Mouse (Mus musculus) mouse trophoblast stem cell (cell line): ENCODE data around the gene Stim2.

Experiments used
- in situ Hi-C, 2 experiments: fragments of 300-500 bp; cut with MseI, MboI; formaldehyde crosslinking; loops; 2 replicates in 1 of 2; 3 replicates in 1 of 2; pipeline ENCODE4 v1.15.1; 2025

Stim2 gene

DNA sequence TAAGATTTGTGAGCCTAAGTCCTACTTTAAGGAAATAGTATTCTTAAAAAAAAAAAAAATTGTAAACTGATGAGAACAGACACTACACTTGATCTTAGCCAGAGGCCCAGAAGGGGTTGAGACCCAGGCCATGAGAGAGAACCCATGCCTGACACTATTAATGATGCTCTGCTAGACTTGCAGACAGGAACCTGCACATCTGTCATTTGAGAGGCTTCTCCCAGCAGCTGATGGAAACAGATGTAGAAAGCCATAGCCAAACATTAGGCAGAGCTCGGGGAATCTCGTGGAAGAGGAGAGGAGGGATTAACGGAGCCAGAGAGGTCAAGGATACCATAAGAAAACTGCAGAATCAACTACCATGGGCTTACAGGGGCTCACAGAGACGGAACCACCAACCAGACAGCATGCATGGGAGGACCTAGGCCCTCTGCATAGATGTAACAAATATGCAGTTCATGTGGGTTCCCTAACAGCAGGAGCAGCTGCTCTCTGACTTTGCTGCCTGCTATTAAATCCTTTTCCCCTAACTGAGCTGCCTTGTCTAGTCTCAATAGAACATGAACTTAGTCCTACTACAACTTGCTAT, 50.9 kb downstream of the Stim2 start:
- in situ Hi-C loops = no loop called here

DNA sequence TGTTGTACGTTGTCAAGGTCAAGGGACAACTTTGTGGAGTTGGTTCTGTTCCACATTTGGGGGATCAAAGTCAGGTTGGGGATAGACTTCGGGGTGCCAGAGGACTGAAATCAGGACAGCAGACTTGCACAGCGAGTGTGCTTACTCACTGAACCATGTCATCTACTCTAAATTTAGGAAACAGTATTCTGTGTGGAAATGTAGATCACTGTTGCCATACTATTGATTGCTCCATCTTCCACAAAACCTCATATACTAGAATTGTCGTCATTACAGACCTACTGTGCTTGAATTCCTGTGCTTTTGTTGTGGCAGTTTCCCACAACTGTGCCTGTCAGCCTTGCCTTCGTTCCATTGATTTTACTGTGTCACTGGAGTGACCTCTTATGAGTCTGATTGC, 51.6 kb downstream of the Stim2 start:
- in situ Hi-C loops = no loop called here

DNA sequence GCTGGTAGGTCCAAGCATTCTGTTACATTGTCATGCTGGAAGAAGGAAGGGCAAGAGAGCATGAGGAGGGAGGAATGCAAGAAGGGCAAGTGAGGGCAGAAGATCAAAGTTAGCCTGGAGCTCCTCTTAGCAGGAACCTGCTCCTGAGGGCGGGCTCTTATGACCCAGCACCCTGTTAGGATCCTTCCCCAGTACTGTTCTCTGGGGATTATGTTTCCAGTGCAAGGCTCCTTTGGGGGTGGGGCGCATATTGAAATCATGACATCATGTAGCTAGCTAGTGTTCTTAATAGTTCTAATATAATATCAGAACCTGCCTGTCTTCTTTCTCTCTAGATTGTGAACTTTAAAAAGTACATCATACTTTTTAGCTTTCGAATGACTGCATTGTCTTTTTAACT, 52.8 kb downstream of the Stim2 start:
- in situ Hi-C loops = no loop called here

DNA sequence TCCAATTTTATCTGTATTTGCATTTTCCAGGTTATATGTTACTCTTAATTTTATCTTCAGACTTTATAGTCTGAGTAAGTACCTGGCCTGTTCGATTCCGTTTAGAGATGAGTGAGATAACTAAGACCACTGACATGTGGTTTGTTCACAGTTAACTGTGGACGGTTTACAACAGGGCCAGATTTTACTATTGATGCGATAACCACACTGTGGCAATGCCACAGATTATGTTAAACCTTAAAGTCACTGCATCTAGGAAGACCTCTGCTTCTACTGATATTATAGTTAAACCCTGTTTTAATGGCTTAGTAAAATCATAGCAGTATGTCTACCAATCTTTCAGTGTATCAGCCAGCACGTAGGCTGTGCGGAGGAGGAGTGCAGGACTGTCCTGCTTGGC, 53.9 kb downstream of the Stim2 start:
- in situ Hi-C loops = no loop called here

DNA sequence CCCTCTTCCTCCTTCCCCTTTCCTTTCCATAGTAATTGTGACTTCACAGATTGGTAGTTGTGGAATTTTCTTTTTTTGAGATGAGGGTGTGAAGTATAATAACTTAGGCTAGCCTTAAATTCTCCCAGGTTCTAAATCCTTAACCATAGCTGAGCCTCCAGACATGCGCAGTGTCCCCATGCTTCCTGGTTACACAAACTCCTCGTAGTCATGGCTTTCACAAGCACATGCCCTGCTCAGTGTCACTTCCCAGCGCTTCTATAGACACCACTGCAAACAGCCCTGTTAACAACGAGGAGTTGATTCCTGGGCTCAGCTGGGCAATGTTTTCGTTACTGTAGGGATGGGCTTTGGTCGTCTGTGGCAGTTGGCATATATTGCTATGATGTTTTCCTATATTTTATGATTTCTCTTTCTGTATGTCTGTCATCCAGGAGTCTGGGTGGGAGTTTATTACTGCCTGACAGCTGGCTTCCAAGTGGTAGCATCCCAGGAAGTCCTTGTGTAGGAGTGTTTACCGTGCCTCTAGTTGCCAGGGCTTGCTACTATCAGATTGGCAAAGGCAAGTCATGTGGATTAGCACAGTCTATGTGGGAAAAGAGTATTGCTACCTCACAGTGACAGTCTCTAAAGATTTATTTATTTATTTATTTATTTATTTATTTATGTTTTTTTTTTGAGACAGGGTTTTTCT, 55.5 kb downstream of the Stim2 start:
- in situ Hi-C loops = no loop called here

DNA sequence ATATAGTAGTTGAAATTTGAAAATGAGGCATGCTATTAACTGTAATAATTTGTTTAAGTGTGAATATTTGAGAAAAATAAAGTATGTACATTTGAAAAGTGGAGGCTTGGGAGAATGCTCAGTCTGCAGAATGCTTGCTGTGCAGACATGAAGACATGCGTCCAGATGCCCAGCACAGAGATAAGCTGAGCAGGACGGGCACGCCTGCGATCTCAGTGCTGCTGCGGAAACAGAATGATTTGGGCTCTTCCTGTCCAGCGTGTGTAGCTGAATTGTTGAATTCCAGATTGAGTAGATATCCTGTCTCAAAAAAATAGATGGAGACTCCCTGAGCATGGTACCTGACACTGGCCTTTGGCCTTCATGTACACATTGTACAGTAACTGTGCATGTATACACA, 58.0 kb downstream of the Stim2 start:
- in situ Hi-C loops = no loop called here

GRCm38 (mm10) chr5:54059998-54060397, 61.7 kb downstream of the Stim2 start:
- in situ Hi-C loops = no loop called here

- in situ Hi-C loops = no loop called here
Measured at GRCm38 (mm10) chr5:54062079-54062478, 63.8 kb downstream of the Stim2 start.

DNA sequence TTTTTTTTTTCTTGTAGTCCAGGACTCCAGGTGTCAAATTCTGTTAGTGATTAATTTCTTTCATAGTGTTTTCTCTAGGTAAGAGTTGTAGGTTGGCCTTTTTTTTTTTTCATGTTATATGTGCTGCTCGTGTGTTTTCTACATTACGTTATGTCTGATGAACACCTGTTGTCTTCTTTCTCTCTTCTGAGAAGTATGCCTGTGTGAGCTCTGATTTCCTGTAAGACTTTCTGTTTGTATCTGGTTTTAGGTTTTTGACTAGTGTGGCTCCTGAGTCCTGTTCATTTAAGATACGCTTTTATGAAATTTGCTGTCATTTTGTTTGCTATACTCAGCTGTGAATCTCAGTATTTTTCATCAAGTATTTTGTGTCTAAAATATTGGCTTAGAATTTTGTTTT, 69.3 kb downstream of the Stim2 start:
- in situ Hi-C loops = no loop called here

GRCm38 (mm10) chr5:54070549-54070948, 72.2 kb downstream of the Stim2 start:
- in situ Hi-C loops = no loop called here

DNA sequence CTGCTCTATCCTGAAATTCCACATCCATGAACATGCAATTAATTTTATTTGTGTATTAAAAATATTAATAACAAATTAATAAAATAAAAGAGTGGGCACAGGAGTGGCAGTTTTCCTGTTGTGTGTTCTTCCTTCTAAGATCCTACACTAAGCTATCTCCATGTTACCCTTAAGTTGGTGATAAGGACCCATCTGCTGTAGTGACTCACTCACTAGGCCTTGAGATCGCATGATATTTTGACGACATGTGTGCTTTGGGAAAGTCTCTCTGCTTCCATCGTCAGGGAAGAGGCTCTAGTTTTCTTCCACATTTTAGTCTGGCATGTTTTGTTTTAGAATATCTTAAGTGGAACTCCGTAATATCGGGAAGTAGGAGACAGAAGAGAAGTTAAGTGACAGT, 73.0 kb downstream of the Stim2 start:
- in situ Hi-C loops = no loop called here

DNA sequence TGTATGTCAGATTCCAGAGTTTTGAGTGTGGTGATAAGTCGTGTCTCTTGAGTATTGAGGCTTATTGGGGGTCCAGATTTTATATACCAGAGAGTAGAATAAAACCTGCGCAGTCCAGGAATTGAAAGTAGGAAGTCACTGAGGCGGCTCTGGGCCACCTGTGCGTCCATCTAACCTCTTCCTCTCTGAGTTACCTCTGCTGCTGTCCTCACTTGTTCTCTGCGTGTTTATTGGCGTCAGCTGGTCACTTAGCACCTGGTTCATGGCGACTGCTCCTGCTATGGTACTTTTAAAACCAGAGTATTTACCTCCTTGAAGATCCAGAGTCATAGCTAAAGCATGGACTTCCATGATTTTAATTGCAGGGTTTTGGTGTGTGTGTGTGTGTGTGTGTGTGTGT, 73.4 kb downstream of the Stim2 start:
- in situ Hi-C loops = no loop called here

DNA sequence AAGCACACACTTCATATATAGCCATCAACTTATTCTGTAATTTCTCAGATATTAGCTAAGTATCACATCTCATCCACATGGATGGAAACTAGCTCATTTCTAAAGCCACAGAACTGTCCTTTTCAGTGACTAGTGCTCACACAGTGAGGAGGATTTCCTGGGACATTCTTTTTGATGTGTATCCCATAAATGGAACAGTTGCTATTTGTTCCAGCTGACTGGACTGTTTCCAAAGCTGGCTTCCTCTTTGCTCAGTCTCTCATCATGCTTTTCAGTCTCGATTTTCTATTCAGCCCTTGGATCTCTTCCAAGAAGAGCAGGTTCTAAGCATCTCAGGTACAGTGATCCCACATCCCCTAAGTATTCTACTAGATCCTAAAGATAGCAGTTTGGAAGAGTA, 75.0 kb downstream of the Stim2 start:
- in situ Hi-C loops = no loop called here

DNA sequence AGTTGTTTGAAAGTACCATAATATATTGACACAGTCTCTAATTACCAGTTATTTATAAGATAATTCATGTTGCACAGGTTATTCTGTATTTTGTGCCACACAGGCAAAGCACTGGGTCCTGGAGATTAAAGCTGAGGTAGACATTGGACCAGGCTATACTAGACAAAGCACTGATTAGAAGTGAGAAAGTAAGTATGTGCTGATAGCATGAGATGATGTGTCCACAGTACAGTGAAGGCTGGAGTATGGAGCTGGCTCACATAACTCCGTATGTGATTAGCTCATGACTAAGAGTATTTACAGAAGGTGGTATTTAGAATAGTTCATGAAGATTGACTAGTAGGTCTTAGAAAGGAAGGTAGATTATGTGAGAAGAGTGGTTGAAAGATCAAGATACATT, 81.7 kb downstream of the Stim2 start:
- in situ Hi-C loops = no loop called here

DNA sequence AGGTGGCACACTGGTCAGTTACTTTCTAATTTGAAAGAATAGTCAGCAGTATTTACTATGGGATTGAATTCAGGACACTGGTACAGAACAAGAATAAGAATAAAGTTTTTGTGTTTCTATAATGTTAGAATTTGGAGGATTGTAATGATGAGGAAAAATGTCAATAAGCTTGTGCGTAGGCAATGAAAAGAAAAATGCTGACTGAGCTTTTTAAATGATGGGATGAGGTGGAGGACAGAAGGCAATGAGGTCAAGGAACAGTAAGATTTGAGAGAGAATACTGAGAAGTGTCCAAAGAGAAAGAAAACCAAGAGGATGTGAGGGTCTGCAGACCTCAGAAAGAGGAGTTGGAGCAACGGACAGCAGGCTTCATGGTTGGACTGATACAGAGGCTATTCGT, 89.6 kb downstream of the Stim2 start:
- in situ Hi-C loops = no loop called here

GRCm38 (mm10) chr5:54098219-54098618, 99.9 kb downstream of the Stim2 start:
- in situ Hi-C loops = no loop called here

DNA sequence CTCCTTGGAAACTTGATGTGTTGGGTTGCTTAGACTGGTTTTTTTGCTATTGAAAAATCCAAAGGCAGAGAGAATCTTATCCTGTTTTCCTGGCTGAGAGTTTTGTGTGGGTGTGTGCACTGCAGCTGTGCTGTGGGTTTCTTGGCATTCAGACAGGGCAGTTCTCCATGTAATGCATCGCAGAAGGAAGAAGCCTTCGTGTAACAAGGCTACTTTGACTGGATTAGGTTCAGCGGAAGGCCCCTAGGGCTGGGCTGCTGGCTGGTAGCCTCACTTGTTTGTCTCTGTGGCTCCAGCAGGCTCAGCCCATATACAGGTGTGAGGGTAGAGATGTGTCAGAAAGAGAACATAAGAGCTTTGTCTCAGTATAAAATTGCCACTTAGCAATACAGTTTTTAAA, 102.6 kb downstream of the Stim2 start:
- in situ Hi-C loops = loop anchor here (25.0 kb wide), 2 partner anchors 414 to 764 kb away; no protein-coding TSS in a partner anchor

GRCm38 (mm10) chr5:54101318-54101717, 103.0 kb downstream of the Stim2 start:
- in situ Hi-C loops = loop anchor here (25.0 kb wide), 2 partner anchors 414 to 764 kb away; no protein-coding TSS in a partner anchor

DNA sequence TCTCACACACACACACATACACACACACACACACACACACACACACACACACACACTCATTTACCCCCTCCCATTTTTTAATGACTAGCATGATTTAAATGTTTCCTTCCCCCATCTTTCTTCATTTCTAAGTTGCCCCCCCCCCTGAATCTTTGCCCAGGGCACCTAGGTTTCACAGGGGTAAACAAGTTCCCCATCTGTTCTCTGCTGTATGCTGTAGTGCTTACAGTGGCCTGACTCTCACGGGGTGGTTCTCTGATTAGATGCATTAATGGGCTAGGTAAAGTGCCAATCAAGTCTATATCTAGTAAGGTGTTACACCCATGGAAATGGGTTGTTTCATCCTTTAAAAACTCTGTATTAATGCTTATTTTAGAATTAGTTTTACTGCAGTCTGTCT, 103.7 kb downstream of the Stim2 start:
- in situ Hi-C loops = loop anchor here (25.0 kb wide), 2 partner anchors 415 to 765 kb away; no protein-coding TSS in a partner anchor

GRCm38 (mm10) chr5:54106669-54107068, 108.4 kb downstream of the Stim2 start:
- in situ Hi-C loops = loop anchor here (25.0 kb wide), 2 partner anchors 419 to 769 kb away; no protein-coding TSS in a partner anchor

DNA sequence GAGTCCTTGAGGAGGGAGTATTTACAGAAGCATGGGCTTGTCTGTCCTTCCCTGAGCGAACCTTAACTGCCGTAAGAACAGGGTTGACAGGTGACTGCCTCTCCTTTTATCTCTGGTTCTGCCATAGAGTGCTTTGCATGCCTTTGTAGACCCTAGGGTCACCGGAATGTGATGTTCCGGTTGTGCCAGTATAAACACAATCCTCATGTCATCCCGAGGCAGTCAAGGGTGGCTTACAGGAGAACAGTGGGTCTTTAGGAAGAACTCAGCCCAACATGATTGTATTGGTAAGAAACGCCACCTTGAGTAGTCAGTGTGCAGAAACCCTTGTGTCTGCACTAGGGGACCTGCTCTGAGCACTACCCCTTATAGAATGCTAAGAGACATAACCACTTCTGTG, 108.8 kb downstream of the Stim2 start:
- in situ Hi-C loops = loop anchor here (25.0 kb wide), 2 partner anchors 420 to 770 kb away; no protein-coding TSS in a partner anchor

DNA sequence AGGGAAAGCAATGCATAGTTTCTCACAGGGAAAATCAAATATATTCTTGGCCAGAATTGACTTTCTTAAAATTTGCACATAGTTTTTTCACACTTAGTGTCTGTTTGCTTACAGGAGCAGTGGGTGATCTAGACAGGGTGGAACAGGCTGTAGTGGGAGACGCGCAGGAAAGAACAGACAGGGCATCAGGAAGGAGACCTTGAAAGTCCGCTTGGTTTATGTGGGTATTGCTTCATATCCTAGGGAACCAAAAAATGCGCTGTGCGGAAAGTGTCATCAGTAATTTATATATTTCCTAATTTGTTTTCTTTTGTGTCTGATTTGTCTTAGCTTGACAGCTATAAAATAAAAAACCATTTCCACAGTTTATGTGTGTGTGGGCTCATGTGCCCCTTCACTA, 110.8 kb downstream of the Stim2 start:
- in situ Hi-C loops = loop anchor here (25.0 kb wide), 2 partner anchors 422 to 772 kb away; no protein-coding TSS in a partner anchor

DNA sequence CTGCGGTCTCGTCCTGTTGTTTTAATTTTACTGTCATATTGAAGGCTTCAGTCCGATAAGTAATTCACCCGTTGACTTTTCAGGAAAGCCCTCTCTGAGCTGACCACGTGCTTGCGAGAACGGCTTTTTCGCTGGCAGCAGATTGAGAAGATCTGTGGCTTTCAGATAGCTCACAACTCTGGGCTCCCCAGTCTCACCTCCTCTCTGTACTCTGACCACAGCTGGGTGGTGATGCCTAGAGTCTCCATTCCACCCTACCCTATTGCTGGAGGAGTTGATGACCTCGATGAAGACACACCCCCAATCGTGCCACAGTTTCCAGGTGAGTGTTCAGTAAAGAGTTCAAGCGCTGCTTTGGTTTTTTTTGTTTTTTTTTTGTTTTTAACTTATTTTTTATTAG, 112.5 kb downstream of the Stim2 start:
- in situ Hi-C loops = loop anchor here (5.0 to 25.0 kb wide), 3 partner anchors 238 to 773 kb away; no protein-coding TSS in a partner anchor
